Mouse (Mus musculus): ENCODE results near the gene Kif24. TPM values are rescaled to one million over a fixed set of nuclear protein-coding genes. Genes with fewer than 3 reads are reported as not detected.

Gene Kif24
- polyA plus RNA-seq, 1 experiment from 2014 or later = 8.6 TPM

DNA sequence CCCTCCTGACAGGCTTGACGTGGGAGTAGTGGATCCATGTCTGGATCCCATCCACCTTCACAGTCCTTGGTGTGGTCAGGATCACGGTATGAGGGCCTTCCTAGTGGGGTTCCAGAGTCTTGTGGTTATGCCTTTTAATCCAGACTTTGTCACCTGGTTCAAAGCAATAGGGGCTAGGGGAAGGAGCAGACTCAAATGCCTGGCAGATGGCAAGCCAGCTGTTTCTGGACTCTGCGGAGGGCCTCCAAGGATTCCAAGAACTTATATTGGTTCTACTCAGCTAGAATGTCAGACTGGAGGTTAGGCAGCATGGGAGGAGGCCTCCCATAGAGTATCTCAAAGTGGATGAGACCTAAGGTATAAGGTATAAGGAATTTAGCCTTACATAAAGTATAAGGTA, 17.1 kb downstream of the Kif24 start:
- WGBS = 89% methylated on average over 3 of the region's 3 CpGs
- no peak for TF ChIP-seq CTCF (IDR thresholded peaks at IDR 0.05; ENCODE audit: low read depth)
- Histone ChIP-seq H3K9me3 (ENCODE audit: low read depth, low read length) (no peaks in the 10 kb centered on the region), H3K4me3 (ENCODE audit: low read depth, low read length) (no peak overlapping the region), H3K4me2 (no peak overlapping the region), H3K27ac (ENCODE audit: low read depth) (no peak overlapping the region), H3K4me1 (ENCODE audit: insufficient read depth) (no peaks in the 10 kb centered on the region), H3K9ac (no peak overlapping the region), H3K36me3 (ENCODE audit: insufficient read depth) (peaks cover 11% of the 10 kb centered on the region), H3K27me3 (ENCODE audit: insufficient read depth, low read length) (no peaks in the 10 kb centered on the region)
- ATAC-seq (ENCODE audit: insufficient read depth) (no peak), DNase-seq (no peak)

DNA sequence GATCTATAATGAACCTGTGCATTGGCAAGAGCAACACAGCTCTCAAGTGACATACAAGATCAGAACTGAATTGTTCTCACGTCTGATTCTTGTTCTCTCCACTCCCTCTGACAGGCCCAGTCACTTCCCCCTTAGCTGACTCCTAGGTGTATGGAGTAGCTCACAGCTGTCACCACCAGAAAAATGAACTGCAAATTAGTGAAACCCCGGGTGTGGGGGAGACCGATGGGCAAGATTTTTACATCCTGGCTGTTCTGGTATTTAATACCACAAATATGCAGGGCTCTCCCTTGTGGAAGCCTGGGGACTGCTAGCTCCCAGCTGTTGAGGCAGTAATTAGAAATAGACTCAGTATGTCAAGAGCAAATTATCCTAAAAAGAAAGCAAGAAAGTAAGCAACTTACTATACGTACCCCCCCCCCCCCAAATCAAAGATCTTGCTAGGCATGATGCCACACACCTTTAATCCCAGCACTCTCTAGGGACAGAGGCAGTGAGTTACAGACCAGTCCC, 21.8 kb downstream of the Kif24 start:
- 53% methylated on average over 4 of the region's 4 CpGs for WGBS
- TF ChIP-seq CTCF (IDR thresholded peaks at IDR 0.05; ENCODE audit: low read depth) = no peak
- no peaks in the 10 kb centered on the region for H3K27me3 ChIP-seq (ENCODE audit: insufficient read depth, low read length)
- no peak overlapping the region for H3K4me3 ChIP-seq (ENCODE audit: low read depth, low read length)
- H3K4me1 ChIP-seq (ENCODE audit: insufficient read depth) = no peaks in the 10 kb centered on the region
- H3K9ac ChIP-seq = no peak overlapping the region
- H3K27ac ChIP-seq (ENCODE audit: low read depth) = no peak overlapping the region
- ATAC-seq (ENCODE audit: insufficient read depth) (no peak), DNase-seq (no peak)
- H3K36me3 ChIP-seq (ENCODE audit: insufficient read depth) = peaks cover 6% of the 10 kb centered on the region
- H3K4me2 ChIP-seq = no peak overlapping the region
- no peaks in the 10 kb centered on the region for H3K9me3 ChIP-seq (ENCODE audit: low read depth, low read length)

DNA sequence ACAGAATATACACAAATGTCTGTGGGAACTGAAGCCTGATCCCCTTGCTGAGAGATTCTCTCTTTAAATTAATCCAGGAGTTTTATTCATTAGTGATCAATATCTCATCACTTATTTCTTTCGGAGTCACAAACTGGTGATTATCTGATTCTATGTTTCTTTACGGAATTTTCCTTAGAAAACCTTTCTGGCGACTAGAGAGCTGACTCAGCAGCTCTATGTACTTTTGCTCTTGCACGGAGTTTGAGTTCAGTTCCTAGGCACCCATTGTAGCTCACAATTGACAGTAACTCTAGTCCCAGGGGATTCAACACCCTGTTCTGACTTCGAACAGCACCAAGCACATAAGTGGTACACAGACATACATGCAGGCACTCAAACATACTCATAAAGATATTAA, 25.8 kb downstream of the Kif24 start:
- H3K4me2 ChIP-seq = no peak overlapping the region
- H3K4me1 ChIP-seq (ENCODE audit: insufficient read depth) = no peaks in the 10 kb centered on the region
- no peaks in the 10 kb centered on the region for H3K36me3 ChIP-seq (ENCODE audit: insufficient read depth)
- no peak overlapping the region for H3K9ac ChIP-seq
- no peak overlapping the region for H3K4me3 ChIP-seq (ENCODE audit: low read depth, low read length)
- WGBS = 83% methylated on average over 5 of the region's 5 CpGs
- no peaks in the 10 kb centered on the region for H3K27me3 ChIP-seq (ENCODE audit: insufficient read depth, low read length)
- ATAC-seq (ENCODE audit: insufficient read depth) (no peak), DNase-seq (no peak)
- no peak for TF ChIP-seq CTCF (IDR thresholded peaks at IDR 0.05; ENCODE audit: low read depth)
- H3K9me3 ChIP-seq (ENCODE audit: low read depth, low read length) = no peaks in the 10 kb centered on the region
- no peak overlapping the region for H3K27ac ChIP-seq (ENCODE audit: low read depth)

DNA sequence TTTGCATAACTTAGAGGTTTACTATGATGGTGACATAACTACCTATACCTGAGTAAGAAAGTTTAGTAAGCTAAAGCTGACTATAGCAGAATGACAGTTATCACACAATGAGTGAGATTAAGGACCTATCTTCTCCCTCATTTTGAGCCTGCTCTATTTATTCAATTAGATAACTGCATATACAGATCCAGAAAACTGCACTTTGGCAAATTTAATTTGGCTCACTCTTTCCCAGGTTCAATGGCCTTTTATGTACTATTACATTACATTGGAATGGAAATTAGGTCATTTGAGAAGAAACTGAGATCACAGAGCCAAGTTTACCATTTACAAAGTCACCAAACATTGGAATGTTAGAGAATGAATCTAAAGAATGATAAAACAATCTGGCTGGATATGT, 47.7 kb downstream of the Kif24 start:
- no peak overlapping the region for H3K4me2 ChIP-seq
- no peaks in the 10 kb centered on the region for H3K27me3 ChIP-seq (ENCODE audit: insufficient read depth, low read length)
- H3K27ac ChIP-seq (ENCODE audit: low read depth) = no peak overlapping the region
- TF ChIP-seq CTCF (IDR thresholded peaks at IDR 0.05; ENCODE audit: low read depth) = no peak
- ATAC-seq (ENCODE audit: insufficient read depth) (no peak), DNase-seq (no peak)
- H3K9ac ChIP-seq = no peak overlapping the region
- H3K4me1 ChIP-seq (ENCODE audit: insufficient read depth) = no peaks in the 10 kb centered on the region
- no peaks in the 10 kb centered on the region for H3K9me3 ChIP-seq (ENCODE audit: low read depth, low read length)
- 0 out of 2 replicates have a peak, but pooled peaks cover 8% of the 10 kb centered on the region for H3K36me3 ChIP-seq (ENCODE audit: insufficient read depth)
- H3K4me3 ChIP-seq (ENCODE audit: low read depth, low read length) = no peak overlapping the region

DNA sequence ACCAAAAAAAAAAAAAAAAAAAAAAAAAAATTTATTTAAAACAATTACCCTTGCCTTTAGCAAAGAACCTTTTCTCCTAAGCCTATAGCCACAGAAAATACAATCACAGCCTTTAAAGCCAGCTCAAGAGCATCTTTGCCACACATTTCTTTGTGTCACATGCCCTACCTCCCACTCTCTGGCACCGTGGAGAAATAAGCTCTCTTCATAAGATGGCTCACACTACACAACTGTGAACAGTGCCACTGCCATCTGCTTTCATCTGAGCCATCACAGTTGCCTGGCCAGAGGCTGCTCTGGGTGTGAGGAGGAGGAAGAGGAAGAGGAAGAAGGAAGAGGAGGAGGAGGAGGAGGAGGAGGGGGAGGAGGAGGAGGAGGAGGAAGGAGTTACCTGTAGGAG, 55.3 kb downstream of the Kif24 start:
- TF ChIP-seq CTCF (IDR thresholded peaks at IDR 0.05; ENCODE audit: low read depth) = no peak
- H3K9ac ChIP-seq = no peak overlapping the region
- H3K36me3 ChIP-seq (ENCODE audit: insufficient read depth) = peaks cover 17% of the 10 kb centered on the region; the same call in 1 of the 2 replicates
- WGBS = 90% methylated on average over 1 of the region's 1 CpGs
- H3K27ac ChIP-seq (ENCODE audit: low read depth) = no peak overlapping the region
- no peak for DNase-seq
- H3K4me2 ChIP-seq = no peak overlapping the region
- H3K9me3 ChIP-seq (ENCODE audit: low read depth, low read length) = no peaks in the 10 kb centered on the region
- H3K4me3 ChIP-seq (ENCODE audit: low read depth, low read length) = no peak overlapping the region
- ATAC-seq (ENCODE audit: insufficient read depth) = no peak
- H3K4me1 ChIP-seq (ENCODE audit: insufficient read depth) = no peaks in the 10 kb centered on the region
- H3K27me3 ChIP-seq (ENCODE audit: insufficient read depth, low read length) = no peaks in the 10 kb centered on the region

DNA sequence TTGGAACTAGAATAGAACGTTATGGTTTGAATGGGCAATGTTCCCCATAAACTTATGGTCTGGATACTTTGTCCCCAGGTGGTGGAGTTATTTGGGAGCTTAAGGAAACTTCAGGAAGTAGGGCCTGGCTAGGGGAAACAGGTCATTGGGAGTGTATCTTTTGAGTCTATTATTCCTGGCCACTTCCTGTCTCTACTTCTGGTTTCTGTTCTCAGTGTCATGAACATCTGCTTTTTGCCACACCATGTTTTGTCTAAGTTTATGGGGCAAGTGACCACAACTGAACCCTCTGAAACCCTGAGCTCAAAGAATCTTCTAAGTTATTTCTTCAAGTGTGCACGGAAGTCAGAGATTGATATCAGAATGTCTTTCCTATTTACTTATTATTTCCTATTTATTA, 57.3 kb downstream of the Kif24 start:
- DNase-seq = no peak
- H3K9me3 ChIP-seq (ENCODE audit: low read depth, low read length) = no peaks in the 10 kb centered on the region
- H3K36me3 ChIP-seq (ENCODE audit: insufficient read depth) = peaks cover 21% of the 10 kb centered on the region
- H3K4me3 ChIP-seq (ENCODE audit: low read depth, low read length) = no peak overlapping the region
- no peak for TF ChIP-seq CTCF (IDR thresholded peaks at IDR 0.05; ENCODE audit: low read depth)
- no peak overlapping the region for H3K9ac ChIP-seq
- WGBS = 89% methylated on average over 2 of the region's 2 CpGs
- H3K4me1 ChIP-seq (ENCODE audit: insufficient read depth) = no peaks in the 10 kb centered on the region
- no peak overlapping the region for H3K27ac ChIP-seq (ENCODE audit: low read depth)
- no peak for ATAC-seq (ENCODE audit: insufficient read depth)
- H3K27me3 ChIP-seq (ENCODE audit: insufficient read depth, low read length) = no peaks in the 10 kb centered on the region
- no peak overlapping the region for H3K4me2 ChIP-seq

DNA sequence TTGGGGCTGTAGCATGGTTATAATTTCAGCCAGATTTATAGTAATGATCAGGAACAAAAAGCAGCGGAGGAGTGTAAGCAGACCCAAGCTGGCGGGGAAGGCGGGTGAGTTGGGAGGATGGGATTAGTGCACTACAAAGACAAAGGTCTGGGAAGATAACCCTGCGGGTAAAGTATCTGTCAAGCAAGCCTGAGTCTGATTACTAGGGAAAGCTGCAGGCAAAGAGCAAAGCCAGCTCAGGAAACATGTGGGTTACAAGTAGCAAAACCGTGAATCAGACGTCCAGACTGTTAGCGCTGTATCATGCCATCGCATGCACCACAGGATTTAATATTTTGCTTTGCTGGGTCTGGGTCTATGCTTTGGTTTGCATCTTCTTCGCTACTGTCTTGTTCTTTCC, 58.1 kb downstream of the Kif24 start:
- peaks cover 25% of the 10 kb centered on the region for H3K36me3 ChIP-seq (ENCODE audit: insufficient read depth)
- H3K27ac ChIP-seq (ENCODE audit: low read depth) = no peak overlapping the region
- H3K4me3 ChIP-seq (ENCODE audit: low read depth, low read length) = no peak overlapping the region
- ATAC-seq (ENCODE audit: insufficient read depth) (no peak), DNase-seq (no peak)
- no peak overlapping the region for H3K9ac ChIP-seq
- H3K27me3 ChIP-seq (ENCODE audit: insufficient read depth, low read length) = no peaks in the 10 kb centered on the region
- no peaks in the 10 kb centered on the region for H3K4me1 ChIP-seq (ENCODE audit: insufficient read depth)
- no peak overlapping the region for H3K4me2 ChIP-seq
- WGBS = 87% methylated on average over 9 of the region's 9 CpGs
- H3K9me3 ChIP-seq (ENCODE audit: low read depth, low read length) = no peaks in the 10 kb centered on the region
- no peak for TF ChIP-seq CTCF (IDR thresholded peaks at IDR 0.05; ENCODE audit: low read depth)

DNA sequence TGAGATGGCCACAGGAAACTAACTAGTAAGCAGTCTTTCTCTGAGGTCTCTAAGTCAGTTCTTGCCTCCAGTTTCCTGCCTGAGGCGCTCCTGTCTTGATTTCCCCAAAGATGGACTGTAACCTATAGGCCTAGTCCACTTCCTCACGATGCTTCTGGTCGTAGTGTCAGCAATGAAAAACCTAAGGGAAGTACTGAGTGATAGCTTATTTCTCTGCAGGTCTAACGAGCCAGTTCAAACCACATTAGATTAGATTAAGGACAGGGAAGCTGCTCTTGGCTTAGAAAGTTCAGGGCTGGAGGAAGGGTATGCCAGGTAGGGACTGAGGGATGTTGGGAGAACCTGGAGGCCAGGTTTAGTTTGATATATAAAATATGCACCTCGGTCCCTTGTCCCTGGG, 63.1 kb downstream of the Kif24 start:
- no peaks in the 10 kb centered on the region for H3K9me3 ChIP-seq (ENCODE audit: low read depth, low read length)
- WGBS = 87% methylated on average over 5 of the region's 5 CpGs
- peaks cover 41% of the 10 kb centered on the region for H3K36me3 ChIP-seq (ENCODE audit: insufficient read depth)
- ATAC-seq (ENCODE audit: insufficient read depth) (no peak), DNase-seq (no peak)
- no peak for TF ChIP-seq CTCF (IDR thresholded peaks at IDR 0.05; ENCODE audit: low read depth)
- H3K27me3 ChIP-seq (ENCODE audit: insufficient read depth, low read length) = no peaks in the 10 kb centered on the region
- no peak overlapping the region for H3K4me2 ChIP-seq
- no peak overlapping the region for H3K4me3 ChIP-seq (ENCODE audit: low read depth, low read length)
- H3K4me1 ChIP-seq (ENCODE audit: insufficient read depth) = no peaks in the 10 kb centered on the region
- no peak overlapping the region for H3K9ac ChIP-seq
- H3K27ac ChIP-seq (ENCODE audit: low read depth) = no peak overlapping the region
